Mouse (Mus musculus) megakaryocyte, adult 5-6 weeks (primary cell): Measurements from ENCODE around the gene Gspt1. TPM values are rescaled to one million over a fixed set of nuclear protein-coding genes. Genes with fewer than 3 reads are reported as not detected.
A peak's percentile ranks its signal among the peaks of the same experiment; 100 is the strongest.
"Not testable (repeated sequence)": the region's sequence is repeated elsewhere in the genome, so short reads cannot be mapped to it uniquely, and the experiment has no call there.

Source experiments
- ATAC-seq: 2 replicates; pipeline ENCODE4 v1.8.0; 2016; ENCODE audit warnings: mild to moderate bottlenecking, inconsistent platforms; ENCODE audit not compliant: poor library complexity, severe bottlenecking
- total RNA-seq, 2 experiments: library from RNA; stranded (forward) in 1 of 2; stranded (reverse) in 1 of 2; fragments of 153-499, 151-499 nt in 1 of 2; fragments of 221-1000, 200-1000 nt in 1 of 2; gene quantifications; 2 replicates each; pipeline versions ENCODE4 v1.2.3 to v1.2.4; 2015 to 2017

Gene Gspt1
- total RNA-seq (2015), result 238 and 266 TPM in 2 replicates
- 65.2 and 68.5 TPM in 2 replicates for total RNA-seq (2017)

- ATAC-seq, result peak; percentile 96
Observed at GRCm38 (mm10) chr16:11253898-11254722, at the start of gene Gspt1. TSS of gene Gspt1 (minus strand) at chr16:11254325.

GRCm38 (mm10) chr16:11303741-11304140 lies 49.6 kb upstream of the Gspt1 start:
- no peak for ATAC-seq

- ATAC-seq, result not testable (repeated sequence)
Observed at GRCm38 (mm10) chr16:11297700-11298099, 43.6 kb upstream of the Gspt1 start.

GRCm38 (mm10) chr16:11295583-11295982 lies 41.5 kb upstream of the Gspt1 start:
- ATAC-seq, result not testable (repeated sequence)

GRCm38 (mm10) chr16:11288873-11289272 lies 34.7 kb upstream of the Gspt1 start:
- not testable (repeated sequence) for ATAC-seq

GRCm38 (mm10) chr16:11285949-11286348 lies 31.8 kb upstream of the Gspt1 start:
- ATAC-seq, result no peak

GRCm38 (mm10) chr16:11284881-11285280 lies 30.8 kb upstream of the Gspt1 start:
- peak; percentile 43; the same call in 1 of the 2 replicates for ATAC-seq

- no peak for ATAC-seq
Observed at GRCm38 (mm10) chr16:11282655-11283232, 28.6 kb upstream of the Gspt1 start.

GRCm38 (mm10) chr16:11278778-11279177 lies 24.7 kb upstream of the Gspt1 start:
- ATAC-seq, result no peak

GRCm38 (mm10) chr16:11276888-11277287 lies 22.8 kb upstream of the Gspt1 start:
- ATAC-seq, result no peak

GRCm38 (mm10) chr16:11271073-11271472 lies 16.9 kb upstream of the Gspt1 start:
- no peak for ATAC-seq

- peak; percentile 47; the same call in 1 of the 2 replicates for ATAC-seq
Observed at GRCm38 (mm10) chr16:11270642-11271041, 16.5 kb upstream of the Gspt1 start.

- no peak for ATAC-seq
Observed at GRCm38 (mm10) chr16:11269808-11270207, 15.7 kb upstream of the Gspt1 start.

GRCm38 (mm10) chr16:11266556-11266955 lies 12.4 kb upstream of the Gspt1 start:
- no peak for ATAC-seq

- no peak for ATAC-seq
Observed at GRCm38 (mm10) chr16:11263266-11263665, 9.1 kb upstream of the Gspt1 start.

GRCm38 (mm10) chr16:11254723-11255164 lies 619 bp upstream of the Gspt1 start:
- no peak for ATAC-seq

GRCm38 (mm10) chr16:11253065-11253831 lies 877 bp downstream of the Gspt1 start:
- peak; percentile 16 for ATAC-seq

- no peak for ATAC-seq
Observed at GRCm38 (mm10) chr16:11247791-11248190, 6.3 kb downstream of the Gspt1 start.

GRCm38 (mm10) chr16:11245767-11246166 lies 8.4 kb downstream of the Gspt1 start:
- ATAC-seq, result no peak

- ATAC-seq, result no peak
Observed at GRCm38 (mm10) chr16:11242401-11242800, 11.7 kb downstream of the Gspt1 start.

- ATAC-seq, result no peak
Observed at GRCm38 (mm10) chr16:11217801-11218200, 36.3 kb downstream of the Gspt1 start.
